ENCODE assay signal across 8 mouse cellular contexts in genomic region chr13:70654091-70654770, GRCm38 (mm10). TPM values are rescaled to one million over a fixed set of nuclear protein-coding genes. Genes with fewer than 3 reads are reported as not detected.
DNase-seq lines count a peak whose midpoint lies in the region.

No protein-coding gene starts in this region.

- DNase-seq in gastrocnemius, adult 18-20 months (ENCODE audit: low spot score), result peak; percentile 21
- no peak for DNase-seq in gastrocnemius, postnatal 4 days (ENCODE audit: low spot score in 2 of 2)
- peak; percentile 63 to 86 for DNase-seq in heart, adult 18-20 months
- peak; percentile 64 for DNase-seq in kidney, adult 9 months
- peak; percentile 58 for DNase-seq in mesoderm, embryonic 11.5 days (ENCODE audit: low read depth, low spot score)
- DNase-seq in layer of hippocampus, adult 11-12 months (ENCODE audit: low spot score), result no peak
- DNase-seq in layer of hippocampus, postnatal 25 days (ENCODE audit: extremely low spot score in 1 of 2, low spot score in 1 of 2), result no peak
- no peak for DNase-seq in layer of hippocampus, postnatal 36 days

RNA-seq across cellular contexts. Expression of gene Ice1, which starts 16.8 kb away (rescaled TPM):
- 10 to 100 TPM; 14.6 to 18.3 TPM for total RNA-seq in gastrocnemius, adult 18-20 months (2021)
- 10 to 100 TPM; 43.0 to 44.3 TPM for total RNA-seq in gastrocnemius, postnatal 4 days (2021)
- total RNA-seq in heart, adult 18-20 months (2021), result 10 to 100 TPM; 29.4 to 29.9 TPM
- total RNA-seq in layer of hippocampus, postnatal 25 days (2021), result 10 to 100 TPM; 55.5 to 62.6 TPM
- 10 to 100 TPM; 61.1 to 65.5 TPM for total RNA-seq in layer of hippocampus, postnatal 36 days (2021)

Comparison
In these comparisons a context has a peak if more than half of its experiments do, and no peak if none do; other contexts are left out.
1. DNase-seq: peak in gastrocnemius, adult 18-20 months (single experiment), heart, adult 18-20 months (2 of 2), kidney, adult 9 months (single experiment) and mesoderm, embryonic 11.5 days (single experiment); none in gastrocnemius, postnatal 4 days (0 of 2), layer of hippocampus, adult 11-12 months (single experiment), layer of hippocampus, postnatal 25 days (0 of 2) and layer of hippocampus, postnatal 36 days (0 of 2).